Mouse (Mus musculus): ENCODE measurements around the gene Srf. TPM values are rescaled to one million over a fixed set of nuclear protein-coding genes. Genes with fewer than 3 reads are reported as not detected.

Gene Srf
- polyA plus RNA-seq, 1 experiment from 2014 or later: 12.0 TPM

- ATAC-seq (ENCODE audit: insufficient number of reproducible peaks, insufficient read depth, low FRiP score, low TSS enrichment): no peak
- H3K9me3 ChIP-seq: no peaks in the 10 kb centered on the region
- peaks cover 31% of the 10 kb centered on the region for H3K4me1 ChIP-seq
- 0 out of 2 replicates have a peak overlapping the region, but pooled peaks have one; percentile 80 for H3K9ac ChIP-seq
- H3K4me3 ChIP-seq: peak overlapping the region; percentile 63; the same call in 1 of the 2 replicates
- H3K4me2 ChIP-seq (replicated peaks): peak overlapping the region; percentile 88; the same call in 1 of the 2 replicates
- 0 out of 2 replicates have a peak overlapping the region, but pooled peaks have one; percentile 23 for H3K27ac ChIP-seq
- peaks cover 11% of the 10 kb centered on the region; the same call in 1 of the 2 replicates for H3K27me3 ChIP-seq
- H3K36me3 ChIP-seq: peaks cover 35% of the 10 kb centered on the region
- 14% methylated on average over 8 of the region's 8 CpGs for WGBS
These were observed 9.0 kb downstream of the Srf start for GRCm38 (mm10) chr17:46546995-46547394.

- Histone ChIP-seq H3K4me3 (peak overlapping the region; percentile 63), H3K27me3 (peaks cover 11% of the 10 kb centered on the region; the same call in 1 of the 2 replicates), H3K36me3 (peaks cover 32% of the 10 kb centered on the region), H3K27ac (no peak overlapping the region), H3K4me2 (replicated peaks) (peak overlapping the region; percentile 88), H3K9ac (peak overlapping the region; percentile 80), H3K9me3 (no peaks in the 10 kb centered on the region), H3K4me1 (peaks cover 30% of the 10 kb centered on the region)
- no peak for ATAC-seq (ENCODE audit: insufficient number of reproducible peaks, insufficient read depth, low FRiP score, low TSS enrichment)
- WGBS: 8% methylated on average over 7 of the region's 7 CpGs
These were observed 9.4 kb downstream of the Srf start for GRCm38 (mm10) chr17:46546591-46546990.

DNA sequence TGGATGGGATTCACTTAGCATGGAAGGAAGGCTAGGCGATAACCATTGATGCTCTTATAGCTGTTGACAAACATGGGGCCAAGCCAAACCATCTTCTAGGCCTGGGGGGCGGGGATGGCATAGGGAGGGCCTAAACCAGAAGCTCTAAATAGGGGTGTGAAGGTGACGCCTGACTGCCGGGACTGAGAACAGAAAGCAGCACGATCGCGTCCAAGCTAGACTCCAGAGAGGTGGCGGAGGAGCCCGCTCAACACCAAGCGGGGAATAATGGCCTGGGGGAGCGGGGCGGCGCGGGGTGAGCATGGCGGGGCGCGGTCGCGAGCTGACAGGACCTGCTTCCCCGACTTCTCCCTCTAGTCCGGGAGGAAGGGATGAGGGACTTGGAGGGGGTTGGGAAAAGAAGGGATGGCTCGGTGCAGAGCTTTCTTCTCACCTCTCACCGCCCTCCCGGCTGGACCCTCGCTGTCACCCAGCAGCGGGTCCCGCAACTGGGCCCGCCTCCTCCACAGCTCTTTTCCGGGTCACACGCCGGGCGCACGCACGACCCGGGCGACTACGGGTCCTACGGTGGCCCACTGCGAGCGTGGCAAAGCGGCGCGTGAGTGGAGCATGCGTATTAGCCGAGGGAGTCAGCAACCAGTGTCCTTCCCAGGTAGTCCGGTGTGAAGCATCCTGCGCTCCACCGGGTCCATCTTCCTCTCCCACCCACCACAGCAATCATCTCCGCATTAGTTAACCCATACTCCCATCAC lies 10.0 kb downstream of the Srf start, which contains the start of gene Cul9:
Gene Cul9 (minus strand): TSS at position 576 of the 752 bp plus-strand sequence.
- Histone ChIP-seq H3K4me1 (peaks cover 30% of the 10 kb centered on the region), H3K4me2 (replicated peaks) (peak within 1 kb of the TSS; percentile 88), H3K4me3 (peak within 1 kb of the TSS; percentile 63), H3K27me3 (peaks cover 11% of the 10 kb centered on the region; the same call in 1 of the 2 replicates), H3K9ac (peak within 1 kb of the TSS; percentile 80), H3K9me3 (no peaks in the 10 kb centered on the region), H3K27ac (0 out of 2 replicates have a peak within 1 kb of the TSS, but pooled peaks have one; percentile 23), H3K36me3 (peaks cover 32% of the 10 kb centered on the region)
- 1% methylated on average over 49 of the region's 49 CpGs for WGBS
- ATAC-seq (ENCODE audit: insufficient number of reproducible peaks, insufficient read depth, low FRiP score, low TSS enrichment): peak; percentile 66

DNA sequence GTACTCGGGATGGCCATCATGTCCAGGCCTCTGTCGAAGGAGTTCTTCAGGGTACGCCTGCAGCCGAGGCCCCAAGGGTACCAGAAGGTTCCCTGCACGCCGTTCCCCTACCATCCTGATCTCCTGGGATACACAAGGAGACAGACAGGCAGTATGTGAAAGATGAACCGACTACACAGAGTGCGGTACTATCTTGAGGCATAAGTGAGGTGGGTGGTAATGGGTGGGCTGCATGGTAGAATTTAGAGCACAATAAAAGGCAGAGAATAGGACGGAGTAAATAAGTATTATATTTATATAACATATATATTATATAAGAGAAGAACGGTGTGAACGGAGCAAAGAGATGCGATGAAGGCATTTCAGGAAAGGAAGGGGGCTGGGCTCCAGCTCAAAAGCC lies 12.3 kb downstream of the Srf start:
- Histone ChIP-seq H3K4me3 (no peak overlapping the region), H3K4me1 (peaks cover 30% of the 10 kb centered on the region), H3K9ac (0 out of 2 replicates have a peak overlapping the region, but pooled peaks have one; percentile 0), H3K27me3 (peaks cover 13% of the 10 kb centered on the region; the same call in 1 of the 2 replicates), H3K4me2 (replicated peaks) (no peak overlapping the region), H3K27ac (no peak overlapping the region), H3K9me3 (no peaks in the 10 kb centered on the region), H3K36me3 (peaks cover 26% of the 10 kb centered on the region)
- WGBS: 89% methylated on average over 12 of the region's 12 CpGs
- no peak for ATAC-seq (ENCODE audit: insufficient number of reproducible peaks, insufficient read depth, low FRiP score, low TSS enrichment)

GRCm38 (mm10) chr17:46525579-46526307 lies 30.2 kb downstream of the Srf start:
- Histone ChIP-seq H3K27ac (no peak overlapping the region), H3K4me2 (replicated peaks) (no peak overlapping the region), H3K4me3 (no peak overlapping the region), H3K9me3 (no peaks in the 10 kb centered on the region), H3K36me3 (peaks cover 4% of the 10 kb centered on the region; the same call in 1 of the 2 replicates), H3K4me1 (peaks cover 4% of the 10 kb centered on the region; the same call in 1 of the 2 replicates), H3K9ac (no peak overlapping the region), H3K27me3 (peaks cover 30% of the 10 kb centered on the region)
- 36% methylated on average over 12 of the region's 12 CpGs for WGBS
- ATAC-seq (ENCODE audit: insufficient number of reproducible peaks, insufficient read depth, low FRiP score, low TSS enrichment): no peak

DNA sequence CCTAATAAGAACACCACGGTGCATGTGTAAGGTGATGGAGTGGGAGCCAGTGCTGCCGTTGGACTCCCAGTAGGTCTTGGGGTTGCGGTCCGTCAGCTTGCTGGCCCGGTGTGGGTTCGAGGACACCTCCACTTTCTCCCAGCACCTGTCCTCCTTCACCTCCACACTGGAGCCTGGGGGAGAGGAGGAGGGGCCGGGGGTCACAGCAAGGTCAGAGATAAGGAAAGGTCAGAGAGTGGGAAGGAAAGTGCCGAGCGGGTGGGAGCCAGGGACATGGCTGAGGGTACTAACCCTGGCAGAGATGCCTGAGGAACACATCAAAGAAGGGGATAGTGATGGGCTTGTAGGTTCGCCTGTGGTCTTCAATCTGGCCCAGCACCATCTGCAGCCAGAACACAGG lies 30.9 kb downstream of the Srf start:
- Histone ChIP-seq H3K4me1 (peaks cover 4% of the 10 kb centered on the region), H3K27me3 (peaks cover 33% of the 10 kb centered on the region), H3K9ac (no peak overlapping the region), H3K27ac (no peak overlapping the region), H3K9me3 (no peaks in the 10 kb centered on the region), H3K4me3 (no peak overlapping the region), H3K36me3 (peaks cover 4% of the 10 kb centered on the region; the same call in 1 of the 2 replicates), H3K4me2 (replicated peaks) (no peak overlapping the region)
- no peak for ATAC-seq (ENCODE audit: insufficient number of reproducible peaks, insufficient read depth, low FRiP score, low TSS enrichment)
- WGBS: 82% methylated on average over 10 of the region's 10 CpGs

DNA sequence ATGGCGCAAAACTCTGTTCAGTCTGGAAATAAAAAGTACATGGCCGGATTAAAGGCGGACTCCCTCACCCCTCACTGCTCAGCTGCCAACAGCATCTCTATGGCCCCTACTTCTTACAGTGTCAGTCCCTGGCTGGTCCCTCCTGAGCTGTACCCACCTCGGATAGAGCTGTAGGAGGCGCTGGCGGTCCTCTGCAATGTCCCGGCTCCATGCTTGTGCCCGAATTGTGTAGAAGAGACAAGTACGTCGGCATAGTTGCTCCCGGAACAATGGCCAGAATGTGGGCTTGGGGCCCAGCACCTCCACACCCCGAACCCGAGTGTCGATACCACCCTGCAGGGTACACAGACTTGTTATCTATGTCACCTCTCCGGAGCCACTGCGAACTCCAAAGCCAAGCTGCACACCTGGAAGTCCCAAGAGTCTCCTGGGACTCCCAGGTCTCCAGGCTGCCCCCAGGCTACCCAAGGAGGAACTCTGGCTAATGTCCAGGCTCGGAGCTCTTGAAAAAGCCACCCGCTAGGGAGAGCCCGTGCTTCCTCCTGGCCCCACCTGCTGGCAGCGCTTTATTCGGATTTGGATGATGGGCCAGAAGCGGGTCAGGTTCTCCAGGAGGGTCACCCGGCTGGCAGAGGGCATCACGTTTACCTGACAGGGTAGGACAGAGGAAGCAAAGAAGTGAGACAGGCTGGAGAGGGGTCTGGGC lies 33.9 kb downstream of the Srf start:
- peaks cover 4% of the 10 kb centered on the region for H3K4me1 ChIP-seq
- H3K27me3 ChIP-seq: peaks cover 36% of the 10 kb centered on the region
- peaks cover 4% of the 10 kb centered on the region; the same call in 1 of the 2 replicates for H3K36me3 ChIP-seq
- H3K4me3 ChIP-seq: no peak overlapping the region
- H3K4me2 ChIP-seq (replicated peaks): no peak overlapping the region
- ATAC-seq (ENCODE audit: insufficient number of reproducible peaks, insufficient read depth, low FRiP score, low TSS enrichment): no peak
- WGBS: 31% methylated on average over 24 of the region's 24 CpGs
- no peak overlapping the region for H3K27ac ChIP-seq
- H3K9ac ChIP-seq: no peak overlapping the region
- H3K9me3 ChIP-seq: no peaks in the 10 kb centered on the region

DNA sequence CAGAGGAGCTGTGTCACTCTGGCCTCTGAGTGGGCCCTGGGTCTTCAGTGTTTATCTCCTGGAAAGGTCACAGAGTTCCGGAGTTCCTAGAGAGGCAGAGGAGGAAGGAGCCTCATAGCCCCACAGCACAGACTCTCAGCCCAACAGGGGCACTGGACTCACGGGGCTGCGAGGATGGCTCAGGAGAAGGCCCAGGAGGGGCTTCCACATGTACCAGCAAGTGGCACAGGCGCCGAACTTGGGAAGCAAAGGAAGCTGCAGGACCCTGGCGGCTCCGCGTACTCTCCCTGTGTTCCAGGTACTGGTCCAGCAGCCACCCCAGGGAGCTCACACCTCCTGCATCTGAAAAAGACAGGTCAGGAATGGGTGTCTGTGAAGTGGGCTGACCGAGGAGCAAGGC lies 34.8 kb downstream of the Srf start:
- H3K36me3 ChIP-seq: peaks cover under 1% of the 10 kb centered on the region; the same call in 1 of the 2 replicates
- peaks cover 4% of the 10 kb centered on the region for H3K4me1 ChIP-seq
- peaks cover 36% of the 10 kb centered on the region for H3K27me3 ChIP-seq
- peak overlapping the region; percentile 43 for H3K4me2 ChIP-seq (replicated peaks)
- H3K4me3 ChIP-seq: 0 out of 2 replicates have a peak overlapping the region, but pooled peaks have one; percentile 25
- WGBS: 76% methylated on average over 9 of the region's 9 CpGs
- no peak overlapping the region for H3K27ac ChIP-seq
- H3K9me3 ChIP-seq: no peaks in the 10 kb centered on the region
- no peak for ATAC-seq (ENCODE audit: insufficient number of reproducible peaks, insufficient read depth, low FRiP score, low TSS enrichment)
- H3K9ac ChIP-seq: no peak overlapping the region

DNA sequence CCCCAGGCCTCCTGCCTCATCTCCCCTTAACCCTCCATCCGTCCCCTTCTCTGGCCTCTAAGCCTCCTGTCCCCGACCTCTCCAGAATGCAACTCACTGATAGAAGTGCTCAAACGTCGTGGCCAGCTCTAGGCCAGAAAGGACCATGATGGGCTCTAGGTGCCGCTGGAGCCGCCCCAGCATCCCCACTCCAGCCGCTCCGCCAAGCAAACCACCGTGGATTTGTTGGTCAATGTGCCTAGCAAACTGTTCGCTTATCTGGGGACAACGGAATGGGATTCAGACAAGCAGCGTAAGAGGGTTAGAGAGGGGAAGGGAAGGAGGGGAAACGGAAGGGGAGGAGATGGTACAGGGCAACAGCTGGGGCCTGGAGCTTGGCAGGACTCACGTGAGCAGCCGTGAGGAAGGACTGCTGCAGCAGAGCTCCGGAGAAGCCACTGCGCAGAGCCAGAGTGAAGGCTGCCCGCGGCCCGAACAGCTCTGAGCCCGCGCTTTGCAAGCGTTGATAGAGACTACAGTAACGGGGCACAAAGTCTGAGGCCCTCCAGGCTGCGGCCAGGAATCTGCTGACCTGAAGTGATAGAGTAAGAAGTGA lies 35.5 kb downstream of the Srf start:
- no peaks in the 10 kb centered on the region for H3K9me3 ChIP-seq
- peaks cover 4% of the 10 kb centered on the region for H3K4me1 ChIP-seq
- H3K4me2 ChIP-seq (replicated peaks): peak overlapping the region; percentile 43
- ATAC-seq (ENCODE audit: insufficient number of reproducible peaks, insufficient read depth, low FRiP score, low TSS enrichment): no peak
- H3K4me3 ChIP-seq: peak overlapping the region; percentile 25
- H3K27ac ChIP-seq: no peak overlapping the region
- WGBS: 46% methylated on average over 25 of the region's 25 CpGs
- peaks cover 36% of the 10 kb centered on the region for H3K27me3 ChIP-seq
- peak overlapping the region; percentile 34; the same call in 1 of the 2 replicates for H3K9ac ChIP-seq
- no peaks in the 10 kb centered on the region for H3K36me3 ChIP-seq

GRCm38 (mm10) chr17:46519971-46520370 lies 36.0 kb downstream of the Srf start:
- Histone ChIP-seq H3K9me3 (no peaks in the 10 kb centered on the region), H3K27ac (no peak overlapping the region), H3K36me3 (no peaks in the 10 kb centered on the region), H3K4me1 (peaks cover 4% of the 10 kb centered on the region), H3K27me3 (peaks cover 33% of the 10 kb centered on the region), H3K4me3 (peak overlapping the region; percentile 25), H3K4me2 (replicated peaks) (peak overlapping the region; percentile 43), H3K9ac (peak overlapping the region; percentile 34)
- no peak for ATAC-seq (ENCODE audit: insufficient number of reproducible peaks, insufficient read depth, low FRiP score, low TSS enrichment)
- 49% methylated on average over 10 of the region's 10 CpGs for WGBS

- no peak overlapping the region for H3K27ac ChIP-seq
- H3K4me3 ChIP-seq: no peak overlapping the region
- H3K36me3 ChIP-seq: no peaks in the 10 kb centered on the region
- 64% methylated on average over 2 of the region's 2 CpGs for WGBS
- no peak overlapping the region for H3K4me2 ChIP-seq (replicated peaks)
- no peak overlapping the region for H3K9ac ChIP-seq
- H3K27me3 ChIP-seq: no peaks in the 10 kb centered on the region
- no peaks in the 10 kb centered on the region for H3K4me1 ChIP-seq
- H3K9me3 ChIP-seq: no peaks in the 10 kb centered on the region
- no peak for ATAC-seq (ENCODE audit: insufficient number of reproducible peaks, insufficient read depth, low FRiP score, low TSS enrichment)
These were observed 42.6 kb downstream of the Srf start for GRCm38 (mm10) chr17:46513329-46513728.
